Mouse (Mus musculus): ENCODE results near the gene Ccdc14. TPM values are rescaled to one million over a fixed set of nuclear protein-coding genes. Genes with fewer than 3 reads are reported as not detected.
"Not testable (repeated sequence)": the region's sequence is repeated elsewhere in the genome, so short reads cannot be mapped to it uniquely, and the experiment has no call there.

Gene Ccdc14
- 1 to 10 TPM; 2.3 to 2.7 TPM for total RNA-seq (2021)
- long read RNA-seq, experiment 1, partial matches to known transcripts: 1 of 1 reads
- long read RNA-seq, experiment 1, other reads (novel, unspliced or antisense): 0 of 1 reads
- long read RNA-seq, experiment 2: 0 reads

DNA sequence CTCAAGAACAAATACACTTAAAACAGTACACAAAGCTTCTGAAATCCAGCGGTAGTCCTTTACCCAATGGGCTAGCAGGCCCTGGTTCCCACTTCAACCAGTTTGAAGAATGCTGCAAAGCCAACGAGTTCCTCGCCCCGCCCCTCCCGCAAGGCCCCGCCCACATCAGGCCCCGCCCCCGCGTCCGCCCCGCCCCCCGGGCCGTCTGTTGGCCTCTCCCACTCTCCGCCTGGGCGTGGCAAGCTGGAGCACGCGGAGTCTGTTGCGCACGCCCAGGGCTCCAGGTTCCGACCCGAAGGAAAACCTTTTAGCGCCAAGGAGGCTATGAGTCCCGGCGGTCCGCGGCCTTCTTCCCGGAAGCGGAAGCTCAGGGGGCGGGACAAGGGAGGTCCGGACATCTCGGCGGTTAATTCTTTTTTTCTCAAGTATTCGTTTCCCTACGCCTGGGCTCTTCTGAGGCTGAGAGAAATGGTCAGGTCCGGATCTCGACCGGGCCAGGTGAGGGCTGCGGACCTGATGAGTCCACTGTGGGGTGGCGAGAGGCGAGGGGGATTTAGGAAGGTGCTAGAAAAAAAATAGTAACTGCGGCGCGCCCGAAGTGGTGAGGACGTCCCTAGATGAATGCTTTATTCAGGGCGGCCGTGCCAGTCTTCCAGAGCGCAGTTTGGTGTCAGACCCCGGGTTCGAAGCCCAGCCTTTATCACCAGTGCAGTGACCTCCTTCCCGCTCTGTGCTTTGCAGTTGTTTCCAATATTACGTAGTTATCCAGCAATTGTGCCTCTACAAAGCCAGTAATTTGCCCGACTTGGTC lies at the start of gene Ccdc14:
TSS of gene Ccdc14 (plus strand) at position 283 of the 811 bp plus-strand sequence.
- peak; percentile 90 to 93 for DNase-seq

DNA sequence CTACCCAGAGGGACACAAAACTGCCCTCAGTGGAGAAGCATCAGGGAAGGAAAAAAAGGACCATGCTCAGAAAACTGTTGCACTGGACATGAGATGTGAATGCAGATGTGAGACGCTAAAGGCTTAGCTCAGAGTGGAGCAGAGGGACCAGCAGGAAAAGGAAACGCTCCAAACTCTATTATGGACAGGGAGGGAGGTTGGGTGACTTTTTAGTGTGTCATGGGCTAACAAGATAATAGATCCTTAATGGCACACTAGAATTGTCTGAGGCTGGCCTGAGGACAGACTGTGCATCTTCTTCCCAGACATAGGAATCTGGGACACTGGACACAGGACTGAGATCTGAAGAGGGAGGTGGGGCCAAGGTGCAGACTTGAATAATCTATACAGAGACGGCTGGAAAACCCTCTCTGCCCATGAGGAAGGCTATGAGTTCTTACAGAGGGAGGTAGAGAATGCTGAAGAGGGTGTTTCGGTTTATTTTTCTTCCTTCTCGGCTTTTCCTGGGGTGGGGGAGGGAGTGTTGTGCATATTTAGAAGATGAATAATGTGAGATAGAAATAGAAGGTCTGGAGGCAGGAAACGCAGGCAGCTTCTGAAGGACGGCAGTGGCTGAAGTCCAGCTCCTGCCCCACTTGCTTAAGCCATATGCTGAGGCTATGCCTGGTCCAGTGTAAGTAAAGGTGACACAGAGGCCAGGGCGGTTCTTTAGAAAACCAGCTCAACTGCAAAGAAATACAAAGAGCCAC lies 46.7 kb upstream of the Ccdc14 start:
- DNase-seq: peak; percentile 21 to 36

DNA sequence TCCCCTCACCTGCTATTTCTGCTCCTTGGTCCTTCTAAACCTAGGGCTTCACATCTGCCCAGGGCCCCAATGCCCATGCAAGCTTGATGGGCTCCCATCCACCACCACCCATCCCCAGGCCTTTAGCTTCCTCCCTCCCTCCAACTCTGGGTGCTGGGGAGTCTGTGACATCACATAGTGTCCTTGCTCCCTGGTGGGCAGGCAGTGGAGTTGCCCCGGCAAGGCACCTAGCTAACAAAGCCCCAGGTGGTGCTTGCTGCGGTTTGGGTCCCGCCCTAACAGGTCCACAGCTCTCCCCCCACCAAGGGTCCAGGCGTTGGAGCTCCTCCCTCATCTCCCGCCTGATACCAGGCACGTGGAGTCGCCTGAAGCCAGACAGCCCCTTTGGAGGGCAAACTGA lies 40.8 kb upstream of the Ccdc14 start, which contains the start of gene Ropn1:
TSS of gene Ropn1 (plus strand) at position 301 of the 400 bp plus-strand sequence.
- no peak for DNase-seq

DNA sequence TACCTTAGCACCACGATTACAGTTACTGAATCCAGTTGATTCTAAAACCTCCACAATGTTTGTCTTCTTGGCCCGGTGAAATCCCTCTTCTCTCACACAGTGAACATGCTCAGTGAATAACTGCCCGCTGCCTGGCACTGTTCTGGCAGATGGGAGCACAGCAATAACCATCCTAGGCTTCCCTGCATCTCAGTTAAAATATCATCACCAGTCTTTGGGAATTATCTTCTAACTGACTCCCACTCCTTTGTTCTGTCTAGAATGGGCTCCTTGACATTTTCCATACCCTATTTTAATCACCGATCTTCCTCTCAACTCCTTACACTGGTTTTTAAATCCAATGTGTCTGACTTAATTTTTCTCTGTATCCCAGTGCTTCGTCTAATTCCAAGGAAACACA lies 37.4 kb upstream of the Ccdc14 start:
- no peak for DNase-seq

DNA sequence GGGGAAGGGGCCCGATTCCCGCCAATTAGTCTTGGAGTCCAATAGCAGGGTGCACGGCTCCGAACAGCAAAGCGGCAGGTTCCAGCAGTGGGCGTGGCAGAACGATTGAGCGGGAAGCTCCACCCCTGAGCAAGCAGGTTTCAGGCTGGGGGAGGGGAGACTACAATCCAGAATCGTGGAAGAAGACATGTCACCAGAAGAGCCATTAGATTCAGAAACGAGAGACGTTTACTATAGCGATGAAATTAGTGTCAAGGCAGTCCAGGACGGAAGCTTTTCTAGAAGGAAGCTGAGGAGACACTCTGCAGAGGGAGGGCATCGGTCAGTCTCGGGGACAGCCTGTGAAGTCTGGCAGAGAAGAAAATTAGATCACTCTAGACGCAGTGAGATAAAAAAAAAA lies 32.9 kb upstream of the Ccdc14 start:
- DNase-seq: peak; percentile 10 to 18

DNA sequence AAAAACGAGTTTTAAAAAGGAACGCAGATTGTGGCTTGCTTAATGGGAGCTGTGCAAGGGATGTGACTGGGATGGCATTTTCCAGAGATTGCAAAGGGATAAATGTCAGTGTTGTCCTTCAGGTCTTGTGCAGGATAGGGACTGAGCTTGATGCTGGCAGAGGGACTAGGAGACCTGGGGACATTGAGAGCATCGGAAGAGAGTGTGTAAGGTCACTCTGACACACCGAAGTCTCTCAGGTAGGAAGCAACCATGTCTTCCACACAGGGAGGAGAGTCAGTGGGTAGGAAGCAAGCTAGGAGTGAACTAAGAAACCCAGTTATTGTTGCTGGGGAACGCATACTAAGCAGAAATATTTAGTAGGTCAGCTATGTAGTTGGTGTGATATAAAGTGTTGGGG lies 32.4 kb upstream of the Ccdc14 start:
- no peak for DNase-seq

DNA sequence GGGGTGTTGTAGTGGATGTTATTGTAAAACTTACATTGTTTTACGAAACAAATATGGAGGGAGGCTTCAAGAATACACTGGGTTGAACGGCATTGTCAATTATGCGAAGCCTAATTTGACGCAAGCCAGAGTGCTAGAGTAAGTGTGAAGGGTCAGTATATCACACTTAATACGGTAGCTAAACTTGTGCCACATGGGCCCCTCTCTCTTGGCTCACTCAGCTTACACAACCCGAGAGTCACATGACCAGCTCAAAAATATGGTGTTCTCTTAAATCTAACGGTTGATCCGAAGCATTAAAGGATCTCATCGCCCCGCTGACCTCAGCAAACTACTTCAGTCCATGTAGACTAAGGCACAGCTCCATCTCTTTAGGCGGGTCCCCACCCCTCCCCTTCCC lies 32.0 kb upstream of the Ccdc14 start:
- no peak for DNase-seq

DNA sequence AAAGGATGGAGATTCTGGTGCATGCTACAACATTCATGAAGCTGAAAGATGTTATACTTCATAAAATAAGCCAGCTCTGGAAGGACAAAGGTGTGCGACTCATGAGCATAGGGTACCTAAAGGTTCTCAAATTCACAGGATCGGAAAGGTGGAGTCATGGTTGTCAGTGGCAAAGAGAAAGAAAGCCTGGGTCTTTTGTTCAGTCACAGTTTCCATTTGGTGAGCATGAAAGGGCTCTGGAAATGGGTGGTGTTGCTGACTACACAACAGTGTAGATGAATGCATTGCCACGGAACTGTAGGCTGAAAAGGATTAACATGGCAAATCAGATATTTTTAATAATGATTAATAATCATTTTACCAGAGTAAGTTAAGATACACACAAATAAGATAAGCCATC lies 25.9 kb upstream of the Ccdc14 start:
- no peak for DNase-seq

DNA sequence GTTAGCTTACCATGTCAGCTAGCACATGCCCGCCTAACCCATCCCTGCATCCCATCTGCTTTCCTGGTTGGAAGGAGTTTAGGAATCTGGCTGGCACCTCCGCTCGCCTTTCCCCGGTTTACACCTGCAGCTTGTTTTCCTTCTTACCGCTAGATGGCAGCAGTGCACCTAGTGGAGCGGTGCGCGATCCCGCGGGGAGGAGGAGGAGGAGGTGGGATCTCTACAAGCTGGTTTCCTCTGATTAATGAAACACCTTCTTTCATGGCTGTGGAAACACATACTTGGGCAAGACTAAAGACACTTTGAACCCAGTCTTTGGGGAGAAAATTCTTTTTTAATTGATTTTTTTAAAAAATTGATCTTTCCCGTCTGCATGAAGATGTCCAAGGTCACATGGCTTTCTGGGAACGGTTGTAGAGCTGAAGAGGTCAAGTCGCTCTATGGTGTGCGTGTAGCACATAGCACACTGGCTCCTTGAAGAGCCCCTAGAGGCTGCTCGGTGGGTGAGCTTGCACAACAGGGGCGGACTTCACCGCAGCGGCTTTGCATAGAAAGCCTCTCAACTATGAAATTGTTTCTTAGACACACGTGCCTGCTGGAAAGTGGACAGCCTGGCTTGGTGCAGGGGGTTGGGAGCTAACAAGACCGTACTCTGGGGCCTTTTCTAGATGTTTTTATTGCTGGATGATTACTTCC lies 23.2 kb upstream of the Ccdc14 start:
- peak; percentile 76 to 83 for DNase-seq

DNA sequence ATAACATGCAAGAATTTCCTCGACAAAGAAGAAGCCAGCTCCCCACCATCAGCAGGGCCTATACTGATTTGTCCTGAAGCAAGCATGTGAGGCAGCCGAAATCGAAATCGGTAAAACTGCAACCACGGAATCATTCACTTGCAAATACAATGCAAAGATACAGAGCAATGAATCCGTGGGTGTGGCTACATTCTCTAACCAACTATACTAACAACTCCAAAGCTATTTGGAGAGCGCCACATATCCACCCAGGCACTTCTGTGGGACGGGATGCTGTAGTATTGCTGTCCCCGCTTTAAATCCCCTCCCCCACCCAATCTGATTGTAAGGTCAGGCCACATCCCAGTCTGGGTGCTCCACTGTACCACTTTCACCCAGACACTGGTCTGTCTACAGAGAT lies 22.1 kb upstream of the Ccdc14 start:
- DNase-seq: no peak

DNA sequence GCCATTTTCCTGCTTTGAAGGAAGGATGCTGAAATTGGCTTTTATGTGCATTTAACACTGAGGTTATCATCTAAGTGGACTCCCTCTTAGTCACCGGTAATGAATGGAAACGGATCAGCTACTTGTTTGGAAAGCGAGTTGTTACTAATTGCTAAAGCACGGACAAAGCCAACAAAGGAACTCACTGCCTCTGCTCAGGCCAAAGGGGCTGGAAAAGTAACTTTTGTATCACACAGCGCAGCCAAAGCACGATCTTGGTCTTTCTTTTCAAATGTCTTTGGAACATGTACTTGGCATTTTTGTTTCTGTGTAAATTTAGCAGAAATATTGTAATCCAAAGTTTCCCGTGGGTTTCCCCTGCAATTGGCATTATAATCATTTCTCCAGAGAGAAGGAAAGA lies 18.4 kb upstream of the Ccdc14 start:
- DNase-seq: no peak

DNA sequence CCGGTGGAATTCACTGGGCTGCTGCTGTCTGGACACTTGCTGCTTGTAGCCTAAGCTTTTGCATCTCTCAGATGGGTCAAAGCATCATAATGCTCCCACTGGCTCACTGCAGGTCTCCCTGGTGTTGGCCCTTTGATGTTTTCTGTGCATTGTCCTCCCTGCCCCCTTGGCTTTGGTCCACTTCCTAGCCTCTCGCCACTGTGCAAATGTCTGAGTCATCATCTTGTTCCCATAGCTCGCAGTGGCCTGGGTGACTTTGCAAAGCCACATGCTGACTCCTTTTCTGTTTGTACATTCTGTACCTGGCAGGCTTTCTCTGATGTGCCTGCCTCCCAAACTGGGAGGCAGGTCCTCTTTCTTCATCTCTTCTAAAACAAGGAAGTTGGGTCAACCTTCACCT lies 17.6 kb upstream of the Ccdc14 start:
- peak; percentile 48 to 55 for DNase-seq

DNA sequence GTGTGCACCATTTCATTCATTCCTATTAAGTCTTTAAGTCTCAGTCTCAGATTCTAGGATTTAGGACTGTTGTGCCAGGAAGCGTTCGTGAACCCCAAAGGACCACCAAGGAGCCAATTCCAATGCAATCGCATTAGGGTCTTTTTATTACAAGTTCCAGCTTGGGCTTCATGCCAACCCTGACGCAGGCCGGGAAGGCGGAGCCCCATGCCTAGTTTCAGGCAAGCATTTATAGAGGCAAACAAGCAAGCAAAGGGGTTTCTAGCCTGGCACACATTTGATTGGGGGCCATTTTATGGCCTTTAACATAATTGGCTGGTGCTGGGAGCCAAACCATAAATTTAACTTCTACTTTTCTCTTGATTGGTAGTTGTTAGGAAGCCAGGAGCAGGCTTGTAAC lies 16.1 kb upstream of the Ccdc14 start:
- no peak for DNase-seq

DNA sequence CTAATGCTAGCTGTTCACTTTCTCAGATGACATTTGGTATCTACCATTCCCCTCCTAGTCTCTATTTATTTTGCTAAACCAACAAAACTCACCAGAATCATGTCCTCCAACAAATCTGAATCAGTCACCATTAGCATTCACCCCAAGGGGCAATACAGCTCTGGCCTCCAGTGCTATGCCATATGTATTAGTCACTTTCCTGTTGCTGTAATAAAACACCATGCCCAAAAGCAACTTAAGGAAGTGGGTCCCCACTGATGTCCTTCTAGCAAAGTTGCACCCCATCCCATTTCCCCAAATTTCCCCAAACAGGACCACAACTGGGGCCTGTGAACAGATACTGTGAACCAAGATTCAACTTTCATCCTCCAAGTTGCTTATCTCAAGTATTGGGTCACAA lies 8.6 kb upstream of the Ccdc14 start:
- no peak for DNase-seq

DNA sequence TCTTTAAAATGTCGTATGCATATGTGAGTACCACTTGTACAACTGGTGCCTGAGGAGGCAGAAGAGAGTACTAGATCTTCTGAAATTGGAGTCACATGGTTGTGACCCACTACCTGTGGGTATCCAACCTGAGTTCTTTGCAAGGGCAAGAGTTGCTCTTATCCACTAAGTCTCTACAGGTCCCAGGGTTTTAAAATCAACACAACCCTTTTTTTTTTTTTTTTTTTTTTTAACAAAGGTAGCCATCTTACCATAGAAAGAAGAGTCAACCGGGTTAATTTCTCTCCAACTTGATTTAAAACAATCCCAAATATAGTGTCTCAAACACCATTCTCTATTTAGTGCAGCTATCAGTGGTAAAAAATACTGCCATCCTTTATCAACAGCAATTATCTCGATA lies 537 bp upstream of the Ccdc14 start:
- no peak for DNase-seq

DNA sequence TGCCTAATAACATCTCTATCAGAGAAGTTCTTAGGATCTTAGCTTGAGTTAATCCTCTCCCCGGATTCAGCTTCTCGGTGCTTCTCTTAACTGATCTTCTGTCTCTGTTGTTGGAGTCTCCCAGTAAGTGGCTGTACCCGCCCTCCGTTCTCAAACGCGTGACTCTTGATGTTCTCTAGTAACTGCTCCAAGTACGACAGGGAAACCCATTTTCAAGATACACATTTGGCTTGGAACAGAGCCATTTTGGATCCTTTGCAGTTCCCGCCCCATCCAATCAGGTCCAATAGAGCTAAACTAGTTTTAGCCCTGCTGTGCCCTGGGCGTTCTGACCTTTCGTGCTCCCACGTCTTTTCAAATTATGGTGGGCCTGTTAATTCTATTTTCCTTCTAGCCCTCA lies 740 bp downstream of the Ccdc14 start:
- no peak for DNase-seq

DNA sequence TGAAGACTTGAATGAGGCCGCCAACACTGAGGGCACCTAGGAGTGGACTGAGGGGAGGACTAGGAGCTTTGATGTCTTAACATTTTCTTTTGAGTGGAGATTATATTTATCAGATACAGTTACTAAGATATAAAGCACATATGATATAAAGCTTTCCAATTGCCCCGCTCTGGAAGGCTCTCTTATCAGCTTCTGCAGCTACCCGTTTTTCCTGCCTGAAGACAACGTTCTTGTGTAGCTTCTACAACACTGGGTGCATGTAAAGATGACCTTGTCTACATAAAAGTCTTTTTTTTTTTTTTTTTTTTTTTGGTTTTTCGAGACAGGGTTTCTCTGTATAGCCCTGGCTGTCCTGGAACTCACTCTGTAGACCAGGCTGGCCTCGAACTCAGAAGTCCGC lies 4.1 kb downstream of the Ccdc14 start:
- DNase-seq: no peak

DNA sequence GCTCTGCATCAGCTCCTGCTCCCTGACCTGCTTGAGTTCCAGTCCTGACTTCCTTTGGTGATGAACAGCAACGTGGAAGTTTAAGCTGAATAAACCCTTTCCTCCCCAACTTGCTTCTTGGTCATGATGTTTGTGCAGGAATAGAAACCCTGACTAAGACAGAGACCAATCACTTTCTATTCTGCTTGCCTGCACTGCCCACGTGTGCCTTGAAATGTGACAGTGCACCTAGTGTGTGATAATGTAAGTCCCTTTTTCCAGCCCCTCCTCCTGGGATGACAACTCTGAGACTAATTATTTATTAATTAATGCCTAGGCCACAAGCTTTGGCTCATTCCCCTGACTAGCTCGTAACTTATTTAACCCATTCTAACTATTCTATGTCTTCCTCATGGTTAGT lies 8.3 kb downstream of the Ccdc14 start:
- DNase-seq: not testable (repeated sequence)

DNA sequence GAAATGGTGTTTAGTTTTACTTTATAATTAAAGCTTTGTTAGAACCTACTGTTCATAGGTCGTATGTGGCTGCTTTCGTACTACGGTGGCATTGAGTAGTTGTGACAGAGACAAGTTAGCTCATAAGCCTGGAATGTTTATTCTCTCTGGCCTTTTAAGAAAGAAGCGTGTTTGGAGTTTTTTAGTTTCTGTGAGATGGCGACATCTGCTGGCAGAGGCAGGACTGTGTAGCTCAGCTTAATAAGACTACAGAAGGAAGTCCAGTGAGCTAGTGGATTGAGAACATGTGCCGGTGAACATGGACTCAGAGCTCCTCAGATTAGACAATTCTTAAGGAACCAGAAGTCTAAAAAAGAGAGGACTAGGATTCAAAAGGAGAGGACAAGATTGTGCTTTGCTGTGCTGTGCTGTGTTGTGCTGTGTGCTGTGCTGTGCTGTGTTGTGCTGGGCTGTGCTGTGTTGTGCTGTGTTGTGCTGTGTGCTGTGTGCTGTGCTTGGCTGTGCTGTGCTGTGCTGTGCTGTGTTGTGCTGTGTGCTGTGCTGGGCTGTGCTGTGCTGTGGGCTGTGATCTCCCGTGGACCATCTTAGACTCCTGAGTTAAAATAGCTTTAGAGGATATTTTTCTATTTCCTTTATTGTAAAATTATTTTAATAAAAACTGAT lies 9.9 kb downstream of the Ccdc14 start:
- peak; percentile 69 to 82 for DNase-seq

DNA sequence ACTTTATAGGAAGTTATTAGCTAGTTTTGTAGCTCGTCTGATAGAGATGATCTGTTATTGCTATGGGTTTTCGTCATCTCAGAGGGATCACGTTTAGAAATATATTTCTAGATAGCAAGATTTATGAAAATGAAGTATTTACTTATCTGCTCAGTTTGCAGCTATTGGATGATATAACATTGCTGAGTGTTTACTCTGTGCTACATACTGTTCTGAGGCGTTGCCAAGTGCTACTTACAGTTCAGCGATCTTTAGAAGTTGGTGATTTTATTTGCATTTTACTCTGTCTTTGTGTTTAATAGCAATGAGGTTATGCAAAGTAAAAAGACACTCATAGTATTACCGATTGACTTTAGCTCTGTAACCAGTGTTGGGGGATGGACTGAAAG lies 10.4 kb downstream of the Ccdc14 start:
- no peak for DNase-seq

DNA sequence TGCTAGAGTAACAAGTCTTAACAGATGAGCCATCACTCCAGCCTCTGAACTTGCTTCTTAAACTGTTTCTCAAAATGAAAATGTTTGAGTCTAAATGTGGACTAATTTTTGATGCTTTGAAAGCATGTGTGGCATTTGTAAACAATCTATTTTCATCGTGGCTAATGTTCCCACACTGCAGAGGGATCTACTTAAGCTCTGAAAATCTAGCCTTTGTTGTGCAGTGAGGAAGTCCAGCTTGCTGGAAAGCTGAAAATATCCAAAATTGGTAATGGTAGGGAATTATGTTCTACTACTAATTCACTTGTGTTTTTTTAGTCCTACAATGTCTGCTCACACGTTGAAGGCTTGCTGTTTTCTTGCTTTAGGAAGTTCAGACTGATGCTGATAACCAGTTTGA lies 15.6 kb downstream of the Ccdc14 start:
- no peak for DNase-seq

DNA sequence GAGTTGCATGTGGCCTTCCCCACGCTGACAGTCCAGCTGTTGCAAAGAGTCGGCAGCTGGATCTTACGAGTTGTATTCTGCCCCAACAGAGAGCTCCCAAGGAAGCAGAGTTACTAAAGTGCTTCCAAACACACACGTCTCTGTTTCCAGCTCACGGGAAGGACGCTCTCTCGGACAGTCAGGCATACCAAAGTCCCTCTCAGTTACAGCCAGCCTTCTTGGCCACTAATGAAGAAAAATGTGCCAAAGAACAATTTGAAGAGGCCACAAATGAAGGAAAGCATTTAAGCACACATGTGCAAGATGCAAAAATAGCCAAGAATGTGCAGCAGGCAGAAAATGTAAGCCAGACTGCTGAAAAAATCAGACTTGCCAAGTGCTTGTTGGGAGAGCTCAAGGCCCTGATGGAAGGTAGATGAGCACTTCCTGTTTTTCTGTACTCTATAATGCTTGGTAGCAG lies 16.1 kb downstream of the Ccdc14 start:
- no peak for DNase-seq
